Mouse (Mus musculus): ENCODE results near the gene Ndufaf2. TPM values are rescaled to one million over a fixed set of nuclear protein-coding genes. Genes with fewer than 3 reads are reported as not detected.

The Ndufaf2 gene
- total and polyA plus RNA-seq, 2 experiments, result 10.5 to 26.1 TPM

DNA sequence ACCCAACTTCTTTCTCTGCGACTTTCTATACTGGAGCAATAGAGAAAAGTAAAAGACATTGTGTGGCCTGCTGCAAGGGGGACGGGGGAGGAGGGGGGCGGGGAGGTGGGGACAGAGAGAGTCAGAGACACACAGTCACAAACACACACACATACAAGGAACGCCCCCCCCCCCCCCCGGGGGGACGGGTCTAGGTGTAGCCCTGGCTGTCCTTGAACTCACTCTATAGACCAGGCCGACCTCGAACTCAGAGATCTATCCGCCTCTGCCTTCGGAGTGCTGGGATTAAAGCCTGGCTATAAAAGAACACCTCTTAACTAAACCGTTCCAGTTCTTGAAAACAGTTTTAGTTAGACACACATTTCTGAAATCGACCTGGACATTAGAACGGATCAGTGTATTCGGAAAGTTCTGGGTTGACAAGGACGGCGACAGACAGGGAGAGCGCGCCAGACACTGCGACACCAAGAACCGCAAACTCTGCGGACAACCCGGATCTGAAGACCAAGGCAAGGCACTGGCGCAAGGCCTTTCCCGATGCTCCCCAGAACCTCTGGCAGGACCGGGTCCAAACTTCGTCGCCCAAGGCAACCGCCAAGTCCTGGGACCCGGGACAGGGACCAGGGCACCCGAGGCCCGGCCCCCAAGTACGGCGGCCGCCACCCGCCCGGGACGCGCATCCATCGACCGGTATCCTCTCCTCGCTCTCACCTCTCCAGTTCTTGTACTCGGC is 525 bp downstream of the Ndufaf2 start:
- Histone ChIP-seq H3K79me2 (ENCODE audit: control insufficient read depth, insufficient read depth, low read length) (no peaks in the 10 kb centered on the region; the same call in 1 of the 2 replicates), H3K4me1 (ENCODE audit: control insufficient read depth, insufficient read depth, low read length) (peaks cover 2% of the 10 kb centered on the region), H3K27ac (replicated peaks; ENCODE audit: insufficient read depth, low read depth, low read length) (no peak overlapping the region), H3K27me3 (ENCODE audit: control insufficient read depth, insufficient read depth, low read length) (no peaks in the 10 kb centered on the region), H3K4me3 (ENCODE audit: insufficient read depth, low read depth, low read length) (peak overlapping the region; percentile 87), H3K36me3 (ENCODE audit: control insufficient read depth, insufficient read depth, low read length) (peaks cover 2% of the 10 kb centered on the region; the same call in 1 of the 2 replicates), H3K9ac (ENCODE audit: low read depth, low read length) (peak overlapping the region; percentile 32)
- 3% methylated on average over 40 of the region's 42 CpGs for WGBS
- TF ChIP-seq CTCF (IDR thresholded peaks at IDR 0.05; ENCODE audit: low read depth, low read length) (no peak), POLR2A (IDR thresholded peaks at IDR 0.05; ENCODE audit: extremely low read depth, insufficient read depth, low read length) (no peak)
- DNase-seq (ENCODE audit: extremely low read depth, low read depth, low spot score), result peak; percentile 44

DNA sequence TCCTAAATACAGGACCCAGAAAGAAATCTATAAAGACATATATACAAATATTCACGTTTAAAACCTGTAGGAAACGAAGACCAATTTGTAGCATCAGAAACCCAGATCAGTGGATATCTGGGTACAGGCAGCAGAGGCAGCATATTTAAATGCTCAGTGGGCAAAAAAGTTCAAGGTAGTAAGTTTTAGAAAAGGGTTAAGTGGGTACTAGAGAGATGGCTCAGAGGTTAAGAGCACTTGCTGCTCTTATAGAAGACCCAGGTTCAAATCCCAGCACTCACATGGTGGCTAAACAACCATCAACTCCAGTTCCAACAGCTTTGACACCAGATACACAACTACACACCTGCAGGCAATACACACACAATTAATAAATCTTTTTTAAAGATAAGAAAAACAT is 1.3 kb downstream of the Ndufaf2 start:
- WGBS, result 82% methylated on average over 2 of the region's 2 CpGs
- Histone ChIP-seq H3K4me3 (ENCODE audit: insufficient read depth, low read depth, low read length) (no peak overlapping the region), H3K36me3 (ENCODE audit: control insufficient read depth, insufficient read depth, low read length) (peaks cover 2% of the 10 kb centered on the region; the same call in 1 of the 2 replicates), H3K4me1 (ENCODE audit: control insufficient read depth, insufficient read depth, low read length) (peaks cover 2% of the 10 kb centered on the region), H3K9ac (ENCODE audit: low read depth, low read length) (no peak overlapping the region), H3K27me3 (ENCODE audit: control insufficient read depth, insufficient read depth, low read length) (no peaks in the 10 kb centered on the region), H3K79me2 (ENCODE audit: control insufficient read depth, insufficient read depth, low read length) (no peaks in the 10 kb centered on the region; the same call in 1 of the 2 replicates), H3K27ac (replicated peaks; ENCODE audit: insufficient read depth, low read depth, low read length) (no peak overlapping the region)
- no peak for DNase-seq (ENCODE audit: extremely low read depth, low read depth, low spot score)
- TF ChIP-seq POLR2A (IDR thresholded peaks at IDR 0.05; ENCODE audit: extremely low read depth, insufficient read depth, low read length) (no peak), CTCF (IDR thresholded peaks at IDR 0.05; ENCODE audit: low read depth, low read length) (no peak)

DNA sequence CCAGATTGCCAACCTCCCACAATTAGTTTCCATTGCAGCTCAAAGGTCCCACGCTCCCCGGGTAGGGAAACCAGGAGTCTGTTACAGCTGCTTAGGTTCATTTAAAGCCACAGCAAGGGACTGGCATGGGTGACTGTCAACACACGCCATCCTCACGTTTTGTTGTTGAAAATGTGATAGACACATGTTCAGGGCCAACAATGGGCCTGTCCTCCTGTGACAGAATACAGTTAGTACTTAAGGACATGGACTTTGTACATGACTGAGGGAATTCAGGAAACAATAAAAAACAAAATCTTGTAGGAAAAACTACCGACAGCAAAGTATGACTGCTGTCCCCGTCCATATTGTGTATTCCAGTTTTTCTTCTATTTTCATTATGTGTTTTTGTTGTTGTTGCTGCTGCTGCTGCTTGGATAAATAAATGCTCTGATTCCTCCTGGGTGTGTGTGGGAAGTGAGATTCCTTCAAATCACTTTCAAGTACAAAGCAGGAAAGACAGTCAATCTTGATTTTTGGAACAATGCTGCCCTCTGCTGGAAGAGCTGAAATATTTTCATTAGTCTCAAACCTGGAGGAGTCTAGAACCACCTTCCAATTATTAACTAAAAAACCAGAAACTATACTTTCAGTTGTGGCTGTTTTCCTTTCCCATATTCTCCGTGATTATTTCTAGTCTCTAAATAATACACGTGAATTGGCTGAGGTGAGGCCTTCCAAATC is 5.6 kb downstream of the Ndufaf2 start:
- H3K27me3 ChIP-seq (ENCODE audit: control insufficient read depth, insufficient read depth, low read length), result no peaks in the 10 kb centered on the region
- no peaks in the 10 kb centered on the region for H3K36me3 ChIP-seq (ENCODE audit: control insufficient read depth, insufficient read depth, low read length)
- TF ChIP-seq CTCF (IDR thresholded peaks at IDR 0.05; ENCODE audit: low read depth, low read length) (peak; percentile 55), POLR2A (IDR thresholded peaks at IDR 0.05; ENCODE audit: extremely low read depth, insufficient read depth, low read length) (no peak)
- H3K27ac ChIP-seq (replicated peaks; ENCODE audit: insufficient read depth, low read depth, low read length), result no peak overlapping the region
- H3K4me3 ChIP-seq (ENCODE audit: insufficient read depth, low read depth, low read length), result no peak overlapping the region
- H3K79me2 ChIP-seq (ENCODE audit: control insufficient read depth, insufficient read depth, low read length), result peaks cover 8% of the 10 kb centered on the region; the same call in 1 of the 2 replicates
- peak; percentile 54 for DNase-seq (ENCODE audit: extremely low read depth, low read depth, low spot score)
- H3K9ac ChIP-seq (ENCODE audit: low read depth, low read length), result no peak overlapping the region
- no peaks in the 10 kb centered on the region for H3K4me1 ChIP-seq (ENCODE audit: control insufficient read depth, insufficient read depth, low read length)
- 48% methylated on average over 8 of the region's 8 CpGs for WGBS

DNA sequence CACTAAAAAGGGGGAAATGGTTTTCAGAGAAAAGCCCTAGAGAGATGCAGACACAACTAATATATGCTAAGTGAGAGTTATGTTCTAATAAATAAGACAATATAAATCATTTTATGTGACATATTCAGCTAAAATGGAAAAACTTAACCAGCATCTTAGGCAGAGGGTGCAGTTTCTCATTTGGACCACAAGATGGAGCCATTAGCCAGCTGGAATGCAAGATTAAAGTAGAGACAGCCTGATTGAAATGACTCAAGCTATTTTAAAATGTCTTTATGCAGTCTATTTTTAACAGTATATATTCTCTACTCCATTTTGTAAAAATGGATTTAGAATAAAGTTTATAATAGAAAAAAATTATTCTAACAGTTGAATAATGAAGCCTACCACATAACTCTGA is 6.6 kb downstream of the Ndufaf2 start:
- peak; percentile 30 for DNase-seq (ENCODE audit: extremely low read depth, low read depth, low spot score)
- Histone ChIP-seq H3K9ac (ENCODE audit: low read depth, low read length) (no peak overlapping the region), H3K27ac (replicated peaks; ENCODE audit: insufficient read depth, low read depth, low read length) (no peak overlapping the region), H3K79me2 (ENCODE audit: control insufficient read depth, insufficient read depth, low read length) (peaks cover 8% of the 10 kb centered on the region; the same call in 1 of the 2 replicates), H3K4me1 (ENCODE audit: control insufficient read depth, insufficient read depth, low read length) (no peaks in the 10 kb centered on the region), H3K4me3 (ENCODE audit: insufficient read depth, low read depth, low read length) (no peak overlapping the region), H3K27me3 (ENCODE audit: control insufficient read depth, insufficient read depth, low read length) (no peaks in the 10 kb centered on the region), H3K36me3 (ENCODE audit: control insufficient read depth, insufficient read depth, low read length) (no peaks in the 10 kb centered on the region)
- TF ChIP-seq CTCF (IDR thresholded peaks at IDR 0.05; ENCODE audit: low read depth, low read length), result peak; percentile 56
- TF ChIP-seq POLR2A (IDR thresholded peaks at IDR 0.05; ENCODE audit: extremely low read depth, insufficient read depth, low read length), result no peak

DNA sequence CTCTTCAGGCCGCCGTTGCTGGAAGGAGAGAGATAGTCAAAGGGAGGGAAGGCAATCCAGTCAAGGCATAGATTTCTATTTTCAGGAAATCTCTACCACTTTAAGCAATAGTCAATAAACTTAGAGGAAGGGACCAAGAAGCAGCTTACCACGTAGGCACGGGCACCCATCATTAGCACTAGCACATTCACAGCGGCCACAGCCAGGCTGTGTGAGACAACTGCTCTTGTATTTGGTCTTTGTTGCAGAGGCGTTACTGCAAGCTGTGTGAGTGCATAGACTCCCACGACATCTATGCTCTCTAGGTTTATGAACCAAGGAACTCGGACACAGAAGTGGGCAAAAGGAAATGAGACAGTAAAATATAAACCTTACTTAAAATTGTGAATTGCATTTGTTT is 14.3 kb downstream of the Ndufaf2 start:
- Histone ChIP-seq H3K79me2 (ENCODE audit: control insufficient read depth, insufficient read depth, low read length) (peaks cover 4% of the 10 kb centered on the region; the same call in 1 of the 2 replicates), H3K9ac (ENCODE audit: low read depth, low read length) (no peak overlapping the region), H3K4me3 (ENCODE audit: insufficient read depth, low read depth, low read length) (no peak overlapping the region), H3K27me3 (ENCODE audit: control insufficient read depth, insufficient read depth, low read length) (no peaks in the 10 kb centered on the region), H3K4me1 (ENCODE audit: control insufficient read depth, insufficient read depth, low read length) (no peaks in the 10 kb centered on the region), H3K36me3 (ENCODE audit: control insufficient read depth, insufficient read depth, low read length) (no peaks in the 10 kb centered on the region), H3K27ac (replicated peaks; ENCODE audit: insufficient read depth, low read depth, low read length) (no peak overlapping the region)
- 95% methylated on average over 8 of the region's 8 CpGs for WGBS
- DNase-seq (ENCODE audit: extremely low read depth, low read depth, low spot score), result no peak
- no peak for TF ChIP-seq POLR2A (IDR thresholded peaks at IDR 0.05; ENCODE audit: extremely low read depth, insufficient read depth, low read length)

Data from liver, adult 2 months (tissue).